Mouse (Mus musculus) liver, embryonic 14.5 days (tissue): Measurements from ENCODE around the gene Lrrc66. TPM values are rescaled to one million over a fixed set of nuclear protein-coding genes. Genes with fewer than 3 reads are reported as not detected.
A peak's percentile ranks its signal among the peaks of the same experiment; 100 is the strongest.

Source experiments
- ATAC-seq: fragments of 200-750 bp; cut with Nextera tagmentation; 2 replicates; pipeline ENCODE4 v1.8.0; 2017; ENCODE audit warnings: moderate number of reproducible peaks, mild to moderate bottlenecking, moderate library complexity; ENCODE audit not compliant: insufficient read depth
- DNase-seq, 3 experiments: peaks; one replicate each; pipeline ENCODE4 v3.0.0-alpha.2; 2012 to 2013; ENCODE audit warnings: low read depth in 3 of 3, low spot score in 3 of 3
- H3K27ac ChIP-seq: fragments of 300-500 bp; sonication (generic); 2 replicates; pipeline ENCODE4 v1.5.1; 2014; ENCODE audit warnings: moderate library complexity, mild to moderate bottlenecking, control low read depth, inconsistent platforms
- H3K27me3 ChIP-seq: fragments of 300-500 bp; sonication (generic); 2 replicates; pipeline ENCODE4 v1.6.1; 2014; ENCODE audit warnings: mild to moderate bottlenecking, low read length, moderate library complexity; ENCODE audit not compliant: control insufficient read depth, insufficient read depth
- H3K36me3 ChIP-seq: fragments of 300-500 bp; sonication (generic); replicated peaks from 2 replicates; pipeline ENCODE4 v1.6.1; 2014; ENCODE audit warnings: low read depth; ENCODE audit not compliant: control insufficient read depth, insufficient read depth
- H3K4me1 ChIP-seq, 2 experiments: fragments of 200-500 bp in 1 of 2; fragments of 300-500 bp in 1 of 2; sonication (generic) in 1 of 2; replicated peaks; 2 replicates each; pipeline ENCODE4 v1.6.1; 2012 to 2014; ENCODE audit warnings: antibody characterized with exemption in 1 of 2, inconsistent platforms in 1 of 2, low read length in 1 of 2; ENCODE audit not compliant: control insufficient read depth in 2 of 2, insufficient read depth in 2 of 2
- H3K4me2 ChIP-seq: fragments of 300-500 bp; sonication (generic); 2 replicates; pipeline ENCODE4 v1.6.1; 2014; ENCODE audit warnings: low read depth, mild to moderate bottlenecking, control low read depth, moderate library complexity
- H3K4me3 ChIP-seq, 2 experiments: fragments of 200-500 bp in 1 of 2; fragments of 300-500 bp in 1 of 2; sonication (generic) in 1 of 2; 2 replicates each; pipeline ENCODE4 v1.5.1; 2012 to 2014; ENCODE audit warnings: low read depth in 2 of 2, low read length in 2 of 2, mild to moderate bottlenecking in 2 of 2, control low read depth in 1 of 2, inconsistent platforms in 1 of 2, moderate library complexity in 1 of 2; ENCODE audit not compliant: insufficient read depth in 1 of 2
- H3K9ac ChIP-seq: fragments of 300-500 bp; sonication (generic); replicated peaks from 2 replicates; pipeline ENCODE4 v1.6.1; 2014; ENCODE audit warnings: mild to moderate bottlenecking, control low read depth, moderate library complexity
- H3K9me3 ChIP-seq: fragments of 300-500 bp; sonication (generic); 2 replicates; pipeline ENCODE4 v1.6.1; 2016; ENCODE audit warnings: low read length, mixed read lengths; ENCODE audit not compliant: control insufficient read depth
- CTCF ChIP-seq: IDR thresholded peaks from 2 replicates; pipeline ENCODE4 v1.5.1; 2016; ENCODE audit warnings: antibody characterized with exemption, low read depth, control low read depth
- EP300 ChIP-seq: IDR thresholded peaks from 2 replicates; pipeline ENCODE4 v1.6.1; 2016; ENCODE audit warnings: antibody characterized with exemption, low read depth
- WGBS: fragments of 180-500 bp; shearing (Covaris S2); extraction: QIAGEN DNeasy Blood & Tissue Kit; methylation state at CpG from one replicate; pipeline ENCODE4 v1.1.7; 2014; ENCODE audit not compliant: insufficient replicate concordance; 5-methylcytosine and 5-hydroxymethylcytosine counted together
- polyA plus RNA-seq, 2 experiments: library from polyadenylated mRNA; depleted of rRNA in 1 of 2; stranded (reverse) in 1 of 2; unstranded in 1 of 2; fragments of >200 nt; fragmentation: Nextera tagmentation in 1 of 2; extraction: Ambion mirVana in 1 of 2; gene quantifications; 2 replicates each; pipeline versions ENCODE4 v1.2.1 to v1.2.3; 2012 to 2014

The Lrrc66 gene
- polyA plus RNA-seq, 2 experiments, result 0.04 TPM; not detected in 1

GRCm38 (mm10) chr5:73666695-73667094, 34.4 kb upstream of the Lrrc66 start:
- no peak for DNase-seq
- H3K9me3 ChIP-seq, result no peaks in the 10 kb centered on the region
- no peaks in the 10 kb centered on the region for H3K4me1 ChIP-seq
- no peak overlapping the region for H3K4me3 ChIP-seq
- no peak overlapping the region for H3K27ac ChIP-seq
- TF ChIP-seq CTCF (no peak), EP300 (no peak)
- no peak for ATAC-seq
- WGBS, result 60% methylated on average over 2 of the region's 2 CpGs
- no peak overlapping the region for H3K9ac ChIP-seq
- H3K27me3 ChIP-seq, result no peaks in the 10 kb centered on the region
- H3K36me3 ChIP-seq, result no peaks in the 10 kb centered on the region
- no peak overlapping the region for H3K4me2 ChIP-seq

GRCm38 (mm10) chr5:73651855-73652201, 19.5 kb upstream of the Lrrc66 start:
- Histone ChIP-seq H3K4me1 (peaks cover 0 to 2% of the 10 kb centered on the region in 2 experiments; a peak in 1 of 4 replicates), H3K9ac (no peak overlapping the region), H3K9me3 (no peaks in the 10 kb centered on the region), H3K27me3 (peaks cover 65% of the 10 kb centered on the region), H3K27ac (no peak overlapping the region), H3K36me3 (no peaks in the 10 kb centered on the region), H3K4me3 (no peak overlapping the region), H3K4me2 (peak overlapping the region; percentile 67; the same call in 1 of the 2 replicates)
- TF ChIP-seq CTCF (no peak), EP300 (no peak)
- no peak for ATAC-seq
- no peak for DNase-seq
- 3% methylated on average over 4 of the region's 4 CpGs for WGBS

- Histone ChIP-seq H3K27me3 (peaks cover 69% of the 10 kb centered on the region), H3K9me3 (no peaks in the 10 kb centered on the region), H3K4me2 (peak within 1 kb of the TSS; percentile 67), H3K4me3 (peak within 1 kb of the TSS; percentile 47 to 61), H3K36me3 (no peaks in the 10 kb centered on the region), H3K4me1 (peaks cover 0 to 2% of the 10 kb centered on the region in 2 experiments; a peak in 1 of 4 replicates), H3K27ac (no peak within 1 kb of the TSS), H3K9ac (no peak within 1 kb of the TSS)
- no peak for TF ChIP-seq EP300
- no peak for TF ChIP-seq CTCF
- no peak for DNase-seq
- WGBS, result under 1% methylated on average over 57 of the region's 57 CpGs
- no peak for ATAC-seq
Measured at GRCm38 (mm10) chr5:73651061-73651854, 18.9 kb upstream of the Lrrc66 start, which contains the start of gene Spata18. Gene Spata18, plus strand, starts transcription at chr5:73651379.

GRCm38 (mm10) chr5:73650365-73650964, 18.1 kb upstream of the Lrrc66 start:
- H3K4me3 ChIP-seq, result peak overlapping the region; percentile 47 to 61
- H3K9me3 ChIP-seq, result no peaks in the 10 kb centered on the region
- 1% methylated on average over 15 of the region's 15 CpGs for WGBS
- H3K4me2 ChIP-seq, result peak overlapping the region; percentile 67
- H3K36me3 ChIP-seq, result no peaks in the 10 kb centered on the region
- H3K9ac ChIP-seq, result no peak overlapping the region
- no peak for ATAC-seq
- peaks cover 69% of the 10 kb centered on the region for H3K27me3 ChIP-seq
- no peak overlapping the region for H3K27ac ChIP-seq
- no peak for TF ChIP-seq EP300
- TF ChIP-seq CTCF, result no peak
- peaks cover 0 to 2% of the 10 kb centered on the region in 2 experiments; a peak in 1 of 4 replicates for H3K4me1 ChIP-seq
- no peak for DNase-seq

- Histone ChIP-seq H3K4me1 (peaks cover 0 to 2% of the 10 kb centered on the region in 2 experiments; a peak in 1 of 4 replicates), H3K36me3 (no peaks in the 10 kb centered on the region), H3K27ac (no peak within 1 kb of the TSS), H3K9ac (0 out of 2 replicates have a peak within 1 kb of the TSS, but pooled peaks have one; percentile 20), H3K4me3 (peak within 1 kb of the TSS; percentile 66), H3K9me3 (no peaks in the 10 kb centered on the region), H3K27me3 (peaks cover 58% of the 10 kb centered on the region), H3K4me2 (peak within 1 kb of the TSS; percentile 69)
- ATAC-seq, result peak; percentile 63; the same call in 1 of the 2 replicates
- DNase-seq, result peak in 1 of 3 experiments; percentile 38
- TF ChIP-seq CTCF (no peak), EP300 (no peak)
- under 1% methylated on average over 46 of the region's 62 CpGs for WGBS
Measured at GRCm38 (mm10) chr5:73647261-73647900, 15.1 kb upstream of the Lrrc66 start, which contains the start of gene Sgcb. Gene Sgcb, minus strand, starts transcription at chr5:73647790.
